Mouse (Mus musculus): ENCODE results near the gene Dhrs7c. TPM values are rescaled to one million over a fixed set of nuclear protein-coding genes. Genes with fewer than 3 reads are reported as not detected.

Gene Dhrs7c
- polyA plus RNA-seq, 1 experiment = not detected

DNA sequence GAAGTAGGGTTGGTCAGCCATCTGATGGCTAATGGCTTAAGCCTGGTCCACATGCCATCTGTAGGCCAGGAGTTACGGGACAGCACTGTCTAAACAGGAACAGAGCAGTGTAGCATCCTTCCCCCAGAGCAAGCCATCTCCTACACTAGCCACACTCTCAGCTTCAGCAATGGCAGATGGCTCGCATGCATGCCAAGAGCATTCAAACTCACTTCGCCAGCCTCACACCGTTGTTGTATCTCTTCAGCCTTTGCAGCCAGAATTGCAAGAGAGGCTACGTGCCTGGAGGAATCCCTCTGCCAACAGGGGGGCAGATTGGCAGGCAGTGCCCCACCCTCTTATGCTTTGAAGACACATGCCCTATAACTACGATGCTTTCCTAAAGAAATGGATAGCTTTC lies 23.6 kb downstream of the Dhrs7c start:
- no peak for TF ChIP-seq POLR2A (IDR thresholded peaks at IDR 0.05; ENCODE audit: borderline replicate concordance, insufficient read depth, low read length)
- no peak for TF ChIP-seq CTCF (IDR thresholded peaks at IDR 0.05; ENCODE audit: borderline replicate concordance, insufficient read depth, low read depth, low read length)
- no peak overlapping the region for H3K27ac ChIP-seq (ENCODE audit: insufficient read depth, low read length)
- no peaks in the 10 kb centered on the region for H3K27me3 ChIP-seq (ENCODE audit: control insufficient read depth, insufficient read depth, low read length)
- H3K4me1 ChIP-seq (ENCODE audit: control insufficient read depth, insufficient read depth, low read length) = peaks cover 9% of the 10 kb centered on the region
- peak; percentile 35 to 65 for DNase-seq
- 17% methylated on average over 6 of the region's 6 CpGs for WGBS
- no peak overlapping the region for H3K4me3 ChIP-seq (replicated peaks; ENCODE audit: insufficient read depth, low read depth, low read length)

DNA sequence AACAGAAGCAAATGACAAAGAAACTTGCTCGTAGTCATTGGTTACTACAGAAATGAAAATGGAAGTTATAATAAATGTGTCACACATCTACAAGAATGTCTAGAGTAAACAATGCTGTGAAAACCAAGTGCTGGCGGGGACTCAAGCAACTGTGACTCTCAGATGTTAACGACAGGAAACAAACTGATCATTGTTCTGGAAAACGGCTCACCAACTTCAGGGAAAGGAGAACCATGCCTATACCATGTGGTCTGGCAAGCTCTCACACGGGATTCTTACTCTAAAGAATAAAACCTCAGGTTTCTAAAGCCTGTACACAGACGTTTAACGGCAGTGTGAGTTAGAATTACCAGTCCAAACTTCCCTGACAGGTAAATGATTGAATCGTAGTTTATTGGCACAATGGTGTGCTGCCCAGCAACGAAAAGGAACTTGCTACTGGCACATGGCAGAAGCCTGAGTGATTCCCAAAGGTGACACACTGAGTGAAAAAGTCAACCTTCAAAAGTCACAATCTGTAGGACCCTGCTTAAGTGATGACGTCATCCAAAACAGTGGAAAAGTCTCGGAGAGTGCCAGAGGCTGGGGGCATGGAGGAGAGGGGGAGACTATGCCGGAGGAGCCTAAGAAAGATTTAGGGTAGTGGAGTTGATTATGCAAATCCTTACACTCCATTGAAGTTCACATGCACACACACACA lies 30.5 kb downstream of the Dhrs7c start:
- TF ChIP-seq CTCF (IDR thresholded peaks at IDR 0.05; ENCODE audit: borderline replicate concordance, insufficient read depth, low read depth, low read length) = no peak
- no peak for TF ChIP-seq POLR2A (IDR thresholded peaks at IDR 0.05; ENCODE audit: borderline replicate concordance, insufficient read depth, low read length)
- Histone ChIP-seq H3K27me3 (ENCODE audit: control insufficient read depth, insufficient read depth, low read length) (no peaks in the 10 kb centered on the region), H3K4me1 (ENCODE audit: control insufficient read depth, insufficient read depth, low read length) (no peaks in the 10 kb centered on the region), H3K4me3 (replicated peaks; ENCODE audit: insufficient read depth, low read depth, low read length) (no peak overlapping the region), H3K27ac (ENCODE audit: insufficient read depth, low read length) (no peak overlapping the region)
- no peak for DNase-seq
- 26% methylated on average over 12 of the region's 12 CpGs for WGBS

DNA sequence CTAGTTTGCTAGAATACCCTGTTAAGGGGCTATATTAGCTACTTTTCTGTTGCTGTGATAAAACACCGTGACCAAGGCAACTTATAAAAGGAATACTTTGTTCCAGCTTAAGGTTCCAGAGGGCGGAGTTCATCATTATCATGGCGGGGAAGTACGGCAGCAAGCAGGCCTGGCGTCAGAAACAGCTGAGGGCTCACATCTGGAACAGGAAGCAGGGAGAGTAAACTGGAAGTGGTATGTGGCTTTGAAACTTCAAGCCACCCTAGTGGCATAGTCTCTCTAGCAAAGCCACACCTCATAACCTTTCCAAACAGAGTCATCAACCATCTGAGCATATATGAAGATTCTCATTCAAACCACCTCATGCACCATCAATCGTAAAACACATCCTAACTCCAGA lies 31.5 kb downstream of the Dhrs7c start:
- Histone ChIP-seq H3K4me1 (ENCODE audit: control insufficient read depth, insufficient read depth, low read length) (no peaks in the 10 kb centered on the region), H3K27me3 (ENCODE audit: control insufficient read depth, insufficient read depth, low read length) (no peaks in the 10 kb centered on the region), H3K27ac (ENCODE audit: insufficient read depth, low read length) (no peak overlapping the region), H3K4me3 (replicated peaks; ENCODE audit: insufficient read depth, low read depth, low read length) (no peak overlapping the region)
- WGBS = 87% methylated on average over 6 of the region's 6 CpGs
- TF ChIP-seq POLR2A (IDR thresholded peaks at IDR 0.05; ENCODE audit: borderline replicate concordance, insufficient read depth, low read length) (no peak), CTCF (IDR thresholded peaks at IDR 0.05; ENCODE audit: borderline replicate concordance, insufficient read depth, low read depth, low read length) (no peak)
- DNase-seq = no peak

DNA sequence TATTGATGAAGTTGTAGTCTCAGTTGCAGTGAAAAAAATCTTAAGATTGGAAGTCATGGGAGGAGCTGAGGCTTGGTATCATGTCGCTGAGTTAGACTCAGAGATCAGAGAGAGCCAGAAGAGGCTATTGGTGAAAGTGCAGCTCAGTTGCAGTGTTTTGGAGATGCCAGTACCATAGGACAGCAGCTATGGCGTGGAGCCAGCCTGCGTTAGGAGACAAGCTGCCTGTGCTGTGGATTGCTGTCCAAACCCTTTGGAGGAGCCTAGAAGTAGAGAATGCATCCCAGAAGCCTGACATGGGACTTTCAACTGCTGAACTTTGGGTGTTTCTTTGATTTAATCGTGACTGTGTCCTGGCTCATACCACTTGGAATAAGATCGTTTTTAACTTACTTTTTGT lies 33.8 kb downstream of the Dhrs7c start:
- H3K4me3 ChIP-seq (replicated peaks; ENCODE audit: insufficient read depth, low read depth, low read length) = no peak overlapping the region
- H3K4me1 ChIP-seq (ENCODE audit: control insufficient read depth, insufficient read depth, low read length) = no peaks in the 10 kb centered on the region
- TF ChIP-seq CTCF (IDR thresholded peaks at IDR 0.05; ENCODE audit: borderline replicate concordance, insufficient read depth, low read depth, low read length) = no peak
- no peak for TF ChIP-seq POLR2A (IDR thresholded peaks at IDR 0.05; ENCODE audit: borderline replicate concordance, insufficient read depth, low read length)
- 48% methylated on average over 5 of the region's 5 CpGs for WGBS
- DNase-seq = no peak
- H3K27me3 ChIP-seq (ENCODE audit: control insufficient read depth, insufficient read depth, low read length) = no peaks in the 10 kb centered on the region
- no peak overlapping the region for H3K27ac ChIP-seq (ENCODE audit: insufficient read depth, low read length)

DNA sequence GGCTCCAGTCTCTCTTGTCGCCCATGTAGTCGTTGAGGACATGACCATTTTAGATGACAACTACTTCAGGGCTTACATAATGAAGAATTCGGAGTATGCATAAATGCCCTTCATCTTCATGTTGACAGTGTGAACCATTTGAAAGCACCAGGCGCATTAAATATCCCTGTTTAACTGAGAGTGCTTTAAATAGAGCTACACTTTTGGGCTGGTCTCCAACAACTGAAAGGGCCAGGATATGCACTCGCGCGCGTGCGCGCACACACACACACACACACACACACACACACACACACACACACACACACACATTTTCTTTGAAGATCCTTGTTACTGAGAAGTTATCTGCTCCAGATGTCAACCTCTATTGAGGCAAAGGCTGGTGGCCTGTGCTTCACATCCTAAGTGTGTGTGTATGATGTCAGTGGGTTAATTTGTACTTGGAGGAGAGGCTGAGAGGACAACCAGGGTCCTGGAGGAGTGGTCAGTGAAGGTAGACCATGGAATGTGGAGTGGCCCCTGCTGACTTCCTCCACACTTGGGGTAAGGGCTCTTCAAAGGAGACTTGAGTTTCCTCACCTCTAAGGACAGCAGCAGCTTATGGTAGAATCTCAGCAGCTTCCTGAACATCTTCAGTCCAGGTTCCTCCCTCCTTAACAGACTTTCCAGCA lies 37.6 kb downstream of the Dhrs7c start:
- Histone ChIP-seq H3K27me3 (ENCODE audit: control insufficient read depth, insufficient read depth, low read length) (no peaks in the 10 kb centered on the region), H3K27ac (ENCODE audit: insufficient read depth, low read length) (no peak overlapping the region), H3K4me1 (ENCODE audit: control insufficient read depth, insufficient read depth, low read length) (no peaks in the 10 kb centered on the region), H3K4me3 (replicated peaks; ENCODE audit: insufficient read depth, low read depth, low read length) (no peak overlapping the region)
- TF ChIP-seq POLR2A (IDR thresholded peaks at IDR 0.05; ENCODE audit: borderline replicate concordance, insufficient read depth, low read length) (no peak), CTCF (IDR thresholded peaks at IDR 0.05; ENCODE audit: borderline replicate concordance, insufficient read depth, low read depth, low read length) (no peak)
- DNase-seq = no peak
- WGBS = 94% methylated on average over 10 of the region's 10 CpGs

DNA sequence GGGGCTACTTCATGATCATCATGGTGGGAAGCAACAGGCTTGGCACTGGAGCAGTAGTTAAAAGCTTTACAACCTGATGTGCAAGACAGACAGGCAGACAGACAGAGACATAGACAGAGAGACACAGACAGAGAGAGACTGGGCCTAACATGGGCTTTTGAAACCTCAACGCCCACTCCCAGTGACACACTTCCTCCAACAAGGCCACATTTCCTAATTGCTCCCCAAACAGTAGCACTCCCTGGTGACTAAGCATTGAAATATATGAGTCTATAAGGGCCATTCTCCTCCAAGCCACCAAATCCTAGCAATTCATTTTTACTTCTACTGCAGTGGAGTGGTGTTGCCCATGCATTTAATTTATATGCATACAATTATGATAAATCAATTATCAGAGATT lies 41.8 kb downstream of the Dhrs7c start:
- H3K4me1 ChIP-seq (ENCODE audit: control insufficient read depth, insufficient read depth, low read length) = no peaks in the 10 kb centered on the region
- no peak overlapping the region for H3K4me3 ChIP-seq (replicated peaks; ENCODE audit: insufficient read depth, low read depth, low read length)
- TF ChIP-seq CTCF (IDR thresholded peaks at IDR 0.05; ENCODE audit: borderline replicate concordance, insufficient read depth, low read depth, low read length) = no peak
- no peak for TF ChIP-seq POLR2A (IDR thresholded peaks at IDR 0.05; ENCODE audit: borderline replicate concordance, insufficient read depth, low read length)
- no peak overlapping the region for H3K27ac ChIP-seq (ENCODE audit: insufficient read depth, low read length)
- H3K27me3 ChIP-seq (ENCODE audit: control insufficient read depth, insufficient read depth, low read length) = no peaks in the 10 kb centered on the region
- DNase-seq = no peak
- 96% methylated on average over 1 of the region's 1 CpGs for whole genome bisulfite sequencing

DNA sequence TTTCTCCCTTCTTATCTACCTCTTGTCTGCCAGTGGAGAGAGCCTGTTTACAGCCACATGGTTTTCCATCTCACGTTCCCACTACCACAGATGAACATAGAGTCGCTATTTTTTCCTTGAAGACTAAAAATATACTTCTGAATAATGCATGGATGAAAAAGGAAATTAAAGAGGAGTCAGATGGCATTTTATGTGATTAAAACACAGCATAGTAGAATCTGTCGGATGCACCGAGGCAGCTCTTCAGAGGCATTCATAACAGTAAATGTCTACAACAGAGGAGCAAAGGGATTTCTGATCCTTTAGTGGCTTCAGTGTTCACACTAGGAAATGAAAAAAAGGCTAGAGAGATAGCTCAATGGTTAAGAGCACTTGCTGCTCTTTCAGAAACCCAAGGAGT lies 47.2 kb downstream of the Dhrs7c start:
- no peak for DNase-seq
- Histone ChIP-seq H3K27ac (ENCODE audit: insufficient read depth, low read length) (no peak overlapping the region), H3K27me3 (ENCODE audit: control insufficient read depth, insufficient read depth, low read length) (no peaks in the 10 kb centered on the region), H3K4me1 (ENCODE audit: control insufficient read depth, insufficient read depth, low read length) (no peaks in the 10 kb centered on the region), H3K4me3 (replicated peaks; ENCODE audit: insufficient read depth, low read depth, low read length) (no peak overlapping the region)
- WGBS = 88% methylated on average over 4 of the region's 4 CpGs
- TF ChIP-seq CTCF (IDR thresholded peaks at IDR 0.05; ENCODE audit: borderline replicate concordance, insufficient read depth, low read depth, low read length) = no peak
- no peak for TF ChIP-seq POLR2A (IDR thresholded peaks at IDR 0.05; ENCODE audit: borderline replicate concordance, insufficient read depth, low read length)

DNA sequence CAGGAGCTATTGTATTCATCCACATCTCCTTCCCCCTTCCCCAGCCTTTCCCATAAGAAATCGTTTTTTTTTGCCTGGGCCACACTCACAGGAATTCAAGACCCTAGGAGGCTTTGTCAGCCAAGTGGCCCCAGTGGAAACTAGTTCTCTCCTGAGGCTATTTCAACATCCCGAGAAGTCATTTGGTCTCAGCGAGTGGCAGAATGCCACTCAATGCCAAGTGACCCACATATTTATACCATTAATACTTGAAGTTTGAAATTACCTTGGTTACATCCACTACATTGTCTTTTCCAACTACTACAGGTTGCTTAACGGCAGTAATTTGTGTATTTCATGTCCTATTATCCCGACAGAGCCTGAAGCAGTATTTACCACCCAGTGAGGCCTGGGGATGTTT lies 53.8 kb downstream of the Dhrs7c start:
- DNase-seq = no peak
- WGBS = 61% methylated on average over 5 of the region's 5 CpGs
- H3K4me3 ChIP-seq (replicated peaks; ENCODE audit: insufficient read depth, low read depth, low read length) = no peak overlapping the region
- no peaks in the 10 kb centered on the region for H3K4me1 ChIP-seq (ENCODE audit: control insufficient read depth, insufficient read depth, low read length)
- TF ChIP-seq CTCF (IDR thresholded peaks at IDR 0.05; ENCODE audit: borderline replicate concordance, insufficient read depth, low read depth, low read length) (no peak), POLR2A (IDR thresholded peaks at IDR 0.05; ENCODE audit: borderline replicate concordance, insufficient read depth, low read length) (no peak)
- H3K27me3 ChIP-seq (ENCODE audit: control insufficient read depth, insufficient read depth, low read length) = no peaks in the 10 kb centered on the region
- no peak overlapping the region for H3K27ac ChIP-seq (ENCODE audit: insufficient read depth, low read length)
